Mouse (Mus musculus): ENCODE results near the gene Rpl29.

DNA sequence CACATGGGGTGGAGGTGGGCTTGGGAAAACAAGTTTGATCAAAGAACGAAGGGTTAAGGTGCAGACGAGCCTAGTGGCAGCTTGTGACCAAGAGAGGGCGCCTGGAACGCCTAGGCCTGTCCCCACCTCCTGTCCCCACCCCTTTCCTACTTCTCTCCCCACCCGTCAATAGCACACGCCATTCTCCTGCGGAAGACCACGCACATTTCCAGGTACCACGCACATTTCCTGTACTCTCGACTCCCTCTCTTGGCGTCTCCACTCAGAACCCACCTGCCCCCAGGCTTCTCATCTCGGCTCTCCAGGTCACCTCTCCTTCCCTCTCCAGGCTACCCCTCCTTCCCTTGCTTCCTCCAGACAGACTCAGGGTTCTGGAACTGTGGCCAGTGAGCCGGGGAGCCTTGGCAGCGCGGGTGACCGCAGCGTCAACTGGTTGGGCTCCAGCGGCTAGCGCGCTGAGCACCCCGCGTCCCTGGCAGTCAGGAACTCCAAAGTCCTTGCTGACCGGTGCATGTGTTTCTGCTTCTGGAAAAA, 19.3 kb downstream of the Rpl29 start:
- TF ChIP-seq CTCF (IDR thresholded peaks at IDR 0.05; ENCODE audit: low read depth) = peak; percentile 81
- no peak for TF ChIP-seq EP300 (optimal IDR thresholded peaks at IDR 0.05)
